Mouse (Mus musculus) MEL (cell line): Measurements from ENCODE around the gene Bcl3. TPM values are rescaled to one million over a fixed set of nuclear protein-coding genes. Genes with fewer than 3 reads are reported as not detected.

Experiments used
- DNase-seq: peaks from one replicate; pipeline ENCODE4 v3.0.0; 2011; ENCODE audit warnings: low read depth, low spot score
- H3K27ac ChIP-seq: 2 replicates; pipeline ENCODE4 v1.5.1; 2012; ENCODE audit warnings: low read depth, mild to moderate bottlenecking, control low read depth, low read length, moderate library complexity; ENCODE audit not compliant: control insufficient read depth
- H3K27me3 ChIP-seq, 2 experiments: fragments of 150-350 bp in 1 of 2; sonication (generic) in 1 of 2; 2 replicates each; pipeline ENCODE4 v1.6.1; 2012; ENCODE audit warnings: low read length in 2 of 2, mild to moderate bottlenecking in 2 of 2, improper control_type of control experiment in 1 of 2, moderate library complexity in 1 of 2; ENCODE audit not compliant: insufficient read depth in 2 of 2, control insufficient read depth in 1 of 2
- H3K36me3 ChIP-seq, 2 experiments: 2 replicates each; pipeline ENCODE4 v1.6.1; 2012 to 2014; ENCODE audit warnings: low read length in 2 of 2, improper control_type of control experiment in 1 of 2, inconsistent platforms in 1 of 2, mild to moderate bottlenecking in 1 of 2; ENCODE audit not compliant: insufficient read depth in 2 of 2, control insufficient read depth in 1 of 2
- H3K4me1 ChIP-seq, 2 experiments: fragments of 150-350 bp in 1 of 2; sonication (generic) in 1 of 2; 2 replicates each; pipeline ENCODE4 v1.6.1; 2012; ENCODE audit warnings: low read length in 2 of 2, improper control_type of control experiment in 1 of 2, mild to moderate bottlenecking in 1 of 2; ENCODE audit not compliant: insufficient read depth in 2 of 2, control insufficient read depth in 1 of 2
- H3K4me3 ChIP-seq, 2 experiments: fragments of 150-350 bp in 1 of 2; sonication (generic) in 1 of 2; 2 replicates each; pipeline ENCODE4 v1.5.1; 2012; ENCODE audit warnings: low read depth in 2 of 2, low read length in 2 of 2, mild to moderate bottlenecking in 2 of 2, moderate library complexity in 2 of 2, control low read depth in 1 of 2, improper control_type of control experiment in 1 of 2; ENCODE audit not compliant: control insufficient read depth in 1 of 2, insufficient read depth in 1 of 2
- H3K79me2 ChIP-seq: 2 replicates; pipeline ENCODE4 v1.6.1; 2012; ENCODE audit warnings: mild to moderate bottlenecking, low read length, moderate library complexity; ENCODE audit not compliant: control insufficient read depth, poor library complexity, insufficient read depth
- H3K9ac ChIP-seq: 2 replicates; pipeline ENCODE4 v1.6.1; 2012; ENCODE audit warnings: low read depth, mild to moderate bottlenecking, control low read depth, low read length, moderate library complexity; ENCODE audit not compliant: control insufficient read depth, poor library complexity, severe bottlenecking
- H3K9me3 ChIP-seq: fragments of 150-350 bp; sonication (generic); replicated peaks from 2 replicates; pipeline ENCODE4 v1.6.1; 2012; ENCODE audit warnings: mild to moderate bottlenecking, low read length, improper control_type of control experiment, moderate library complexity; ENCODE audit not compliant: insufficient read depth
- BHLHE40 ChIP-seq: IDR thresholded peaks from 2 replicates; pipeline ENCODE4 v1.6.1; 2012; ENCODE audit warnings: low read depth, mild to moderate bottlenecking, inconsistent platforms, low read length, improper control_type of control experiment, borderline replicate concordance
- CHD1 ChIP-seq: IDR thresholded peaks from 2 replicates; pipeline ENCODE4 v1.6.1; 2012; ENCODE audit warnings: low read depth, mild to moderate bottlenecking, inconsistent platforms, low read length, improper control_type of control experiment
- CHD2 ChIP-seq: IDR thresholded peaks from 2 replicates; pipeline ENCODE4 v1.6.1; 2011; ENCODE audit warnings: low read length, improper control_type of control experiment
- E2F4 ChIP-seq: IDR thresholded peaks from 2 replicates; pipeline ENCODE4 v1.6.1; 2011; ENCODE audit warnings: low read depth, low read length, improper control_type of control experiment, borderline replicate concordance
- GATA1 ChIP-seq: IDR thresholded peaks from 2 replicates; pipeline ENCODE4 v1.6.1; 2011; ENCODE audit warnings: low read depth, low read length, improper control_type of control experiment
- JUND ChIP-seq: IDR thresholded peaks from 2 replicates; pipeline ENCODE4 v1.6.1; 2011; ENCODE audit warnings: low read depth, mild to moderate bottlenecking, improper control_type of control experiment, low read length
- MAFK ChIP-seq: IDR thresholded peaks from 2 replicates; pipeline ENCODE4 v1.6.1; 2011; ENCODE audit warnings: low read depth, mild to moderate bottlenecking, low read length, improper control_type of control experiment, borderline replicate concordance
- MEF2A ChIP-seq: IDR thresholded peaks from 2 replicates; pipeline ENCODE4 v1.6.1; 2014; ENCODE audit warnings: low read depth, mild to moderate bottlenecking, inconsistent platforms, low read length, improper control_type of control experiment; ENCODE audit not compliant: poor library complexity, insufficient replicate concordance, severe bottlenecking; ENCODE audit errors: extremely low read depth
- MXI1 ChIP-seq: IDR thresholded peaks from 2 replicates; pipeline ENCODE4 v1.6.1; 2011; ENCODE audit warnings: mild to moderate bottlenecking, low read depth, low read length, improper control_type of control experiment
- NELFE ChIP-seq: IDR thresholded peaks from 2 replicates; pipeline ENCODE4 v1.6.1; 2011; ENCODE audit warnings: low read depth, low read length, improper control_type of control experiment
- POLR2A ChIP-seq, 2 experiments: IDR thresholded peaks; 2 replicates each; pipeline ENCODE4 v1.6.1; 2011 to 2012; ENCODE audit warnings: low read length in 2 of 2, mild to moderate bottlenecking in 2 of 2, control low read depth in 1 of 2, improper control_type of control experiment in 1 of 2, low read depth in 1 of 2, moderate library complexity in 1 of 2; ENCODE audit not compliant: control insufficient read depth in 1 of 2, insufficient read depth in 1 of 2, poor library complexity in 1 of 2
- POLR2AphosphoS2 ChIP-seq: IDR thresholded peaks from 2 replicates; pipeline ENCODE4 v1.6.1; 2011; ENCODE audit warnings: low read length, improper control_type of control experiment
- POLR2AphosphoS5 ChIP-seq: IDR thresholded peaks from 2 replicates; pipeline ENCODE4 v1.6.1; 2012; ENCODE audit warnings: low read depth, borderline replicate concordance, mild to moderate bottlenecking, inconsistent platforms, low read length, moderate library complexity, mixed read lengths
- RAD21 ChIP-seq: IDR thresholded peaks from 2 replicates; pipeline ENCODE4 v1.6.1; 2011; ENCODE audit warnings: mild to moderate bottlenecking, low read depth, low read length, improper control_type of control experiment
- TAL1 ChIP-seq: IDR thresholded peaks from 2 replicates; pipeline ENCODE4 v1.6.1; 2012; ENCODE audit warnings: mild to moderate bottlenecking, inconsistent platforms, low read length, moderate library complexity, mixed read lengths
- USF1 ChIP-seq: IDR thresholded peaks from 2 replicates; pipeline ENCODE4 v1.6.1; 2014; ENCODE audit warnings: low read depth, mild to moderate bottlenecking, inconsistent platforms, low read length, improper control_type of control experiment, moderate library complexity
- ZKSCAN1 ChIP-seq: IDR thresholded peaks from 2 replicates; pipeline ENCODE4 v1.6.1; 2012; ENCODE audit warnings: low read depth, mild to moderate bottlenecking, inconsistent platforms, low read length, improper control_type of control experiment, moderate library complexity
- polyA plus RNA-seq, 2 experiments: library from polyadenylated mRNA; stranded (reverse) in 1 of 2; unstranded in 1 of 2; fragments of >175 nt in 1 of 2; fragments of >200 nt in 1 of 2; gene quantifications; 2 replicates each; pipeline versions ENCODE4 v1.2.1 to v1.2.4; 2012; ENCODE audit warnings: low replicate concordance in 2 of 2, low read depth in 1 of 2; ENCODE audit not compliant: insufficient read length in 2 of 2, insufficient read depth in 1 of 2, missing spikeins in 1 of 2
- total RNA-seq: library from RNA; depleted of rRNA; stranded (reverse); fragments of 300-350 nt; gene quantifications from 2 replicates; pipeline ENCODE4 v1.2.3, GENCODE M21; 2012

Gene Bcl3
- total and polyA plus RNA-seq, 3 experiments = 2.7 to 6.7 TPM; not detected in 1

- TF ChIP-seq MAFK (no peak), TAL1 (no peak), MEF2A (no peak), MXI1 (no peak), NELFE (no peak), RAD21 (peak; percentile 68), CHD2 (no peak), USF1 (no peak), JUND (no peak), BHLHE40 (no peak), POLR2AphosphoS2 (no peak), E2F4 (no peak)
- TF ChIP-seq, all 39 proteins: peak for 8
These were observed 32.6 kb downstream of the Bcl3 start (continued) for GRCm38 (mm10) chr7:19789904-19790347.

- Histone ChIP-seq H3K9me3 (no peaks in the 10 kb centered on the region), H3K36me3 (no peaks in the 10 kb centered on the region; a peak in 1 of 4 replicates), H3K27ac (no peak overlapping the region), H3K4me1 (peaks cover 0 to 5% of the 10 kb centered on the region in 2 experiments; a peak in 2 of 4 replicates), H3K27me3 (no peaks in the 10 kb centered on the region), H3K4me3 (no peak overlapping the region), H3K79me2 (no peaks in the 10 kb centered on the region), H3K9ac (no peak overlapping the region)
- no peak for TF ChIP-seq CHD2
- TF ChIP-seq POLR2AphosphoS5 = no peak
- no peak for TF ChIP-seq GATA1
- TF ChIP-seq ZKSCAN1 = no peak
- TF ChIP-seq CHD1 = no peak
- no peak for TF ChIP-seq RAD21
- no peak for TF ChIP-seq POLR2AphosphoS2
- TF ChIP-seq POLR2A (IDR thresholded peaks at IDR 0.05; ENCODE audit: control insufficient read depth in 1 of 2, insufficient read depth in 1 of 2, low read depth in 1 of 2, low read length in 2 of 2, poor library complexity in 1 of 2) = no peak
- no peak for TF ChIP-seq E2F4
- DNase-seq = no peak
These were observed 36.6 kb downstream of the Bcl3 start for GRCm38 (mm10) chr7:19785874-19786458.
